Mouse (Mus musculus) mature B cell (primary cell): Measurements from ENCODE around the gene Taok2.
"Not testable (repeated sequence)": the region's sequence is repeated elsewhere in the genome, so short reads cannot be mapped to it uniquely, and the experiment has no call there.

Source experiments
- in situ Hi-C: fragments of 300-500 bp; cut with MboI; formaldehyde crosslinking; loops from 2 replicates; pipeline ENCODE4 v1.14.3; 2019

The Taok2 gene

GRCm38 (mm10) chr7:126884286-126885164 is at the start of gene Taok2:
Taok2 (minus strand) TSS chr7:126884703.
- in situ Hi-C loops: no loop called here

DNA sequence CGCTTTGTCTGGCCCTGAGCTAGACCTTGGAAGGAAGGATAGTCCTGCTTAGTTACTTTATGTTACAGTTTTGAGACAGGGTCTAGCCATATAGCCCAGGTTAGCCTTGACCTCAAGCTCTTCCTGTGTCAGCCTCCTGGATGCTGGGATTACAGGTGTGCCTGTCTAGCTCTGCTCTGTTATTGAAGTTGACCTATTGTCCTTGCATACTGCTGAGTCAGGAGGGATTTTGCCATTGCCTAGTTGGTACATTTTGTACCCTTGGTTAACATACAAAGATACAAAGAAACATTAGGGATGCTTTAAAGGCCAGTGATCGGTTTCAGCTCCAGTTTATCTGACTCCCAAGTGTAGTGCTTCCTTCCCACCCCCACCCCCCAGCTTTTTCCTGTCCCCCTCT is 48.1 kb upstream of the Taok2 start:
- in situ Hi-C loops: no loop called here

DNA sequence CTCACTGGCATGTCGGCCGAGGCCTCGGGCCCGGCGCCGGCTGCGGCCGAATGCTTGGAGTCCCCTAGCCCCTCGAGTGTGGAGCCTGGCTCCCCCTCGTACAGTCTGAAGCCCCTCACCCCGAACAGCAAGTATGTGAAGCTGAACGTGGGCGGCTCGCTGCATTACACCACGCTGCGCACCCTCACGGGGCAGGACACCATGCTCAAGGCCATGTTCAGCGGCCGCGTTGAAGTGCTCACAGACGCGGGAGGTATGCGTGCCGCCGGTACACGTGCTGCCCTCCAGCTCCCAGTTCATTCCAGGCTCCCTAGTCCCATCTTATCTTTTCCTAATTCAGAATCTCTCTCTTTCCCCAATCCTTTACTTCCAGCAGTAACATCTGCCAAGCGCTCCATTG is 44.5 kb upstream of the Taok2 start:
- in situ Hi-C loops: no loop called here

DNA sequence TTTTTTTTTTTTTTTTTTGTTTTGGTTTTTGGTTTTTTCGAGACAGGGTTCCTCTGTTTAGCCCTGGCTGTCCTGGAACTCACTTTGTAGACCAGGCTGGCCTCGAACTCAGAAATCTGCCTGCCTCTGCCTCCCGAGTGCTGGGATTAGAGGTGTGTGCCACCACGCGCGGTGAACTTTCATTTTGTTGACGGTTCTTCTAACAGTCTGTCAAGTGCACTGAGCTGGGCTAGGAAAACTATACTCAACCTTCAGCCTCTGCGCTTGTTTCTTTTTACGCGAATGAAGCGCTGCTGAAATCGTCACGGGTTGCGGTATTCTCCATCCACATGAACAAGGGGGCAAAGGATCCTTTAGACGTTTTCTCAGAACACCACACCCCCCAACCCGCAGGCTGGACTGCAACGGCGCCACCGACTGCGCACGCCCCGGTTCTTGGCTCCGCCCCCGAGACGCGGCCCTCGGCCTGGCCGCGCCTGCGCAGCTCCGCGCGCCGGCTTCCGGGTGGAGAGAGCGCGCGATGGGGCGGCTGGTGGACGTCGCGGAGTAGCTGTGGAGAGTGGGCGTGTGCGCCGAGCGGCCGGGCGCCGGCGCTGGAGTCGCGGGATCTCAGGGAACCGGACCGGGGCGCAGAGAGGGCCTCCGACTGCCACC is 44.0 kb upstream of the Taok2 start, which contains the start of gene Kctd13:
TSS of gene Kctd13 (plus strand) at position 496 of the 654 bp plus-strand sequence.
- in situ Hi-C loops: no loop called here

- in situ Hi-C loops: no loop called here
Observed at GRCm38 (mm10) chr7:126926299-126926698, 41.8 kb upstream of the Taok2 start.

- in situ Hi-C loops: no loop called here
Observed at GRCm38 (mm10) chr7:126923999-126924398, 39.5 kb upstream of the Taok2 start.

GRCm38 (mm10) chr7:126922624-126923060 is 38.1 kb upstream of the Taok2 start, which contains the start of gene Tmem219:
Tmem219 (minus strand) TSS chr7:126922917.
- in situ Hi-C loops: no loop called here

DNA sequence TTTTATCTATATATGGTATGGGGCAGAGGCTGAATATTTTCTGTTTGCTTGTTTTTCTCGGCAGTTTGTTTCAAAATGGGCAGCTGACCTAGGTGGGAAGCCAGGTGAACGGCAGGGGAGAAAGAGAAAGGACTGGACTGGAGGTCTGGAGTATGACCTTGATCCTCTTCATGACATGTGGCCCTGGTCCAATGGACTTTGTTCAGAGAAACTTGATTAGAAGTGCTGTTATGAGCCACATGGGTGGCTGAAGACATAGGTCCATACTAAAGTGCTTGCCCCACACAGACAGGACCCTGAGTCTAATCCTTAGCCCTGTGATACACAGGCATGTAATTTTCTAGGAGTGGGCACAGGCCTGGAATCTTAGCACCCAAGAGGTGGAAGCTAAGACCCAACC is 37.1 kb upstream of the Taok2 start:
- in situ Hi-C loops: no loop called here

DNA sequence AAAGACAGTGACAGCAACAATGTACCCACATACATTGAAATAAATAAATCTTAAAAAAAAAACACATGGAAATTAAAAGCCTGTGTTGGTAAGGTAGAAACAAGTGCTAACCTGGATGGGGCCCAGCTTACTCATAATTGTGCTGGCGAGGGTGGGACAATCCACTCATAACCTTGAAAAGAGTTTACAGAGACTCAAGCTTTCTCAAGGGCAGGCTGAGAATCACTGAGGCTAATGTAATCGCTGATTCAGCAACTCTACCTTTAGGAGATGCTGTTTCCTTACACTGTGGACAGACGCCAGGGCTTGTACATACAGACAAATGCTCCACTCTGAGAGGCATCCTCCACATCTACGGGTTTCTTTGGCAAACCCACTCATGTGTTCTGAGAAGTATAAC is 35.5 kb upstream of the Taok2 start:
- in situ Hi-C loops: no loop called here

- in situ Hi-C loops: not testable (repeated sequence)
Observed at GRCm38 (mm10) chr7:126918356-126918755, 33.9 kb upstream of the Taok2 start.

DNA sequence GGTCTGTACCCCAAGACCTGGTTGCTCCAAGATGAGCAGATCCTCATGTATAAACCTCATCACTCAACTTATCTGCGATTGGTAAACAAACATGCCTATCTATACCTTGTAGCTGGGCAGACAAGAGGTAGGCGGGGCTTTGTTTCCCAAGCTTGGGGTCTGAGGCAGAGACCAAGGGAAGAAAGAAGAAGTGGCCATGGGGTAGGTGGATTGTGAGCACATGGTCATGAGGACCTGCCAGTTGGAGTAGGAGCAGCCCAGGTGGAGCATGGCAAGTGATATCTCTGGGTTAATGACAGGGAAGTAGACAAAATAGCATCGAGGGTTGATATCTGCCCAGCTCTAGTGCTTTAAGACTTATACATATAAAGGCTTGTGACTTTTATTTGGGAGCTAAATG is 30.3 kb upstream of the Taok2 start:
- in situ Hi-C loops: no loop called here

GRCm38 (mm10) chr7:126905590-126905989 is 21.1 kb upstream of the Taok2 start:
- in situ Hi-C loops: no loop called here

DNA sequence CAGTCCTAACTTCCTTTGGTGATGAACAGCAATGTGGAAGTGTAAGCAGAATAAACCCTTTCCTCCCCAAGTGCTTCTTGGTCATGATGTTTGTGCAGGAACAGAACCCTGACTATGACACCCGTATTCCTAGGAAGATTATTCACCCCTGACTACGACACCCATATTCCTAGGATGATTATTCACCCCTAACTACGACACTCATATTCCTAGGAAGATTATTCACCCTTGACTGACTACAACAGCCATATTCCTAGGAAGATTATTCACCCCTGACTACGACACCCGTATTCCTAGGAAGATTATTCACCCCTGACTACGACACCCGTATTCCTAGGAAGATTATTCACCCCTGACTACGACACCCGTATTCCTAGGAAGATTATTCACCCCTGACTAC is 15.3 kb upstream of the Taok2 start:
- in situ Hi-C loops: not testable (repeated sequence)

GRCm38 (mm10) chr7:126898102-126898990 is 13.8 kb upstream of the Taok2 start:
- in situ Hi-C loops: no loop called here

GRCm38 (mm10) chr7:126897390-126898101 is 13.0 kb upstream of the Taok2 start:
- in situ Hi-C loops: no loop called here

GRCm38 (mm10) chr7:126896912-126897311 is 12.4 kb upstream of the Taok2 start:
- in situ Hi-C loops: no loop called here

GRCm38 (mm10) chr7:126888852-126889251 is 4.3 kb upstream of the Taok2 start:
- in situ Hi-C loops: no loop called here

DNA sequence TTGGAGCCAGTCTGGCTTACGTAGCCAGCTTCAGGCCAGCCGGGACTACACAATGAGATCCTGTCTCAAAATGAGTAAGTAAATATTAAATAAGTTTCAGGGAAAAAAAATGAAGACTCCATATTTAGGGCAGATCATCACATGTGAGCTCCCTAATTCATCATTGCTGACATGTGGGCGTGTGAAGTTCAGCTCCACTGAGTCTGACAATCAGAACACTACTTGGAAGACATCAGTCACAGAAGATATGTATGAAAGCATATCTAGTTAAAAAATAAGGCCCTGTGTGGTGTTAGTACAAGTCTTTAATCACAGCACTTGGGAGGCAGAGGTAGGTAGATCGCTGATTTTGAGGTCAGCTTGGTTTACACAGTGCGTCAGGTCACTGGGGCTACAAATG is 2.8 kb upstream of the Taok2 start:
- in situ Hi-C loops: no loop called here

GRCm38 (mm10) chr7:126883731-126884181 is 747 bp downstream of the Taok2 start:
- in situ Hi-C loops: no loop called here

GRCm38 (mm10) chr7:126881040-126881439 is 3.5 kb downstream of the Taok2 start:
- in situ Hi-C loops: no loop called here

DNA sequence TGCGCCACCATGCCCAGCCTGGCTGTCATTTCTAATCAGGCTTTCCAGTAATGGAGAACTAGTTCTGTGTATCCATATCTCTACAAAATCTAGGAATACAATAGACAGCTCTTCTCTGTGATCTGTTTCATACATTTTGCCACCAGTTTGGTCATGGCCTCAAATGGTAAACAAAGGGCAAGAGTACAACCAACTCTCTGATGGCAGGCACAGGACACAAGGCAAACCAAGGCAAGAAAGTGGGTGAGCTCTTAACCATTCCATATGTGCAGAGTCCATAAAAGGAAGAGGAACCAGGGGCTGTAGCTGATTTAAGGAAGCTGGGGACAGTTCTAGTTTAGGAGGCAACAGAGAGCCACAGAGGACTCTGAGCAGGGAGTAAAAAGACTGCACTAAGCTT is 7.3 kb downstream of the Taok2 start:
- in situ Hi-C loops: no loop called here
